Mouse (Mus musculus): Measurements from ENCODE around the gene Olfr1013.

- TF ChIP-seq CTCF (IDR thresholded peaks at IDR 0.05) (no peak), EP300 (IDR thresholded peaks at IDR 0.05) (no peak)
Observed at GRCm38 (mm10) chr2:85818179-85818578, 51.3 kb downstream of the Olfr1013 start, which contains the start of gene Olfr1018.
